Mouse (Mus musculus) thymus, adult 18-20 months (tissue): ENCODE measurements around the gene Sytl3.
A peak's percentile ranks its signal among the peaks of the same experiment; 100 is the strongest.
"Not testable (repeated sequence)": the region's sequence is repeated elsewhere in the genome, so short reads cannot be mapped to it uniquely, and the experiment has no call there.

Experiments
- DNase-seq, 2 experiments: peaks; one replicate each; pipeline ENCODE4 v3.0.0; 2022; ENCODE audit warnings: mixed read lengths in 2 of 2

Sytl3 gene

DNA sequence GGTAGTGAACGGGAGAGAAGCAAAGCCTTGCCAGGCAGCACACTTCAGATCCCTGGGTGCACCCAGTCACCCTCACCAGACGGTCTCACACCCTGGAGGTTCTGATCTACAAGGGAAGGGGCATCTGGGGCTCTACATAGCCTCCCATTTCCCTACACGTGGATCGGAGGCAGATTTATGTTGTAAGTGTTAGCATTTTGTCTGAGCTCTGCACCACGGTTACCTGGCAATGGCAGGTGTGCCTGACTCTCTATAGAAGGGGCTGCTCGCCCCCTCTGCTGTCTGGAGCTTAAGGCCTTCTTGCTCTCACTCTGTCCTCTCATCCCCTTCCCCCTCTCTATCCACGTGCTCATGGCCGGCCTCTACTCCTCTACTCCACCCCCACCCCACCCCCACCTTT is 37.6 kb downstream of the Sytl3 start:
- DNase-seq: not testable (repeated sequence)

DNA sequence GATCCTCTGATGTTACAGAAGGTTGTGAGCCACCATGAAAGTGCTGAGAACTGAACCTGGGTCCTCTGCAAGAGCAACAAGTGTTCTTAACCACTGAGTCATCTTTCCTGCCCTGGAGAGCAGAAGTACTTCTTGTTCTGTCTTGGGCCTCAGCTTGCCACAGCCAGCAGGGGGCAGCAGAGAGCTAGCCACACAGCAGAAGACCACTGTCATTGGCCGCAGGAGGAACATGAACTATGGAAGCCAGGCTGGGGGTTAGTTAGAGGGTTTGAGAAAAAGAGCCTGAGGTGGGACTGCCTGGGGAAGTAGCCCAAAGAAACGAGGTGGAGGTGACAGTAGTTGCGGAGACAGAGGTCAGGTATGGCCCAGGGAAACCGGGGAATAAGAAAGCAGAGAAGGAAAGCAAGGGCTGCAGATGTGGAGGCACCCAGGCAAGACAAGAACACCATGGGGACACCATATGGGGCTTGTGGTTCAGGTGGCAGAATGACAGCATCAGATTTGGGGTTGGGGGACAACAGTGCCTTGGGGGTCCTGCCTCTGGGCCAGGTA is 38.4 kb downstream of the Sytl3 start:
- DNase-seq: peak; percentile 42 to 64

DNA sequence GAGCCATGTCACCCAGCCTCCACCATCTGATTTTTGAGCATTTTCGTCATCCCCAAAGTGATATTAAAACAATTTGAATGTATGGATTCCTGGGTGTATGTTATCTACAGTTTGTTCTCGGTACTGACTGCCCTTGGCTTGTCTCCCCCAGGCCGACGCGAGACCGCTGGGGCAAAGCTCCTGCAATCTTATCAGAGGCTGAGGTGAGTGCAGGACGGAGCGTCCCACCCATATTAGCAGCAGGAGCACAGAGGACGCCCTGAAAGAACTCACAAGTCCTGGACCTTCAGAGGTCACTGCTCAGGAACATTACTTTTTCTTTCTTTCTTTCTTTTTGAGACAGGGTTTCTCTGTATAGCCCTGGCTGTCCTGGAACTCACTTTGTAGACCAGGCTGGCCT is 40.6 kb downstream of the Sytl3 start:
- DNase-seq: not testable (repeated sequence)

DNA sequence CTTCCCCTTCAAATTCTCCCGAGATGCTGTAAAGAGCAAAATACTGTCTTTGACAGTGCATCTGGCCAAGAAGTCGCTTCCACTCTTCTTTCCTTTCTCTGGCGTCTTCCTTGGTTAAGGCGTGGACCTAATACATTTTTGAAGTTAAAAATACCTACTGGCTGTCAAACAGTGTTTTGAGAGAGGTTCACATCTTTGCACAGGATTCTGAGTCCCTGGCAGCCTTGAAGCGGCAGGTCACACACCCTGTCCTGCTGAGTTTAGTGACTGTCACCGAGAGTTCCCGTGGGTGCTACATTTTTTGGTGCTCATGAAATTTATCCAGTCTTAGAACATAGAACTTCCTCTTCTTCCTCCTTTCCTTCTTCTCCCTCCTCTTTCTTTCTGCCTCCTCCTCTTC is 41.2 kb downstream of the Sytl3 start:
- not testable (repeated sequence) for DNase-seq

DNA sequence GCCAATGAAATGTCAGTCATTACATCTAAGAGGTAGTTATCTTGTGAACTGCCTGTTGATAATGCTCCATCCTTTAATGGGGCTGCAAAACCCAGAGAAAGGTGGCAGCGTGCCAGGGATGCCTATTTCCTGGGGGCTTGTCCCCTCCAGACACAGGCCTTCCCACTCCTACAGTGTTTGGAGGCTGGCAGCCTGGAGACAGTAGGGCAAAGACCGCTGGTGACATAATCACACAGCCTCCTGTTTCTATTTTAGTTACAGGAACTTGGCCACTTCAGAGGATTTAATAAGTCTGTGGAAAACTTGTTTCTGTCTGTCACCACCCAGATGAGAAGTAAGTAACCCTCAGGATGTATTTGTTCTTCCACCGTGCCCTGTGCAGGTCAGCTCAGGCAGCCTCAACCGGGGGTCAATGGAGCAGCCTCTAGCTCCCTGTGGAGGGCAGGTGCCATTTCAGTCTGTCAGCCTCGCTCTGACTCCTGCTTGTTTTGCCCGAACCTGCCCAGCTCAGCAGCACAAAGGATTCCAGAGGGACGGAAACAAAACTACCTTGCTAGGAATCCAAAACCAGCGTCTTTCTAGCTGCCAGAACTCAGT is 43.8 kb downstream of the Sytl3 start:
- not testable (repeated sequence) for DNase-seq

DNA sequence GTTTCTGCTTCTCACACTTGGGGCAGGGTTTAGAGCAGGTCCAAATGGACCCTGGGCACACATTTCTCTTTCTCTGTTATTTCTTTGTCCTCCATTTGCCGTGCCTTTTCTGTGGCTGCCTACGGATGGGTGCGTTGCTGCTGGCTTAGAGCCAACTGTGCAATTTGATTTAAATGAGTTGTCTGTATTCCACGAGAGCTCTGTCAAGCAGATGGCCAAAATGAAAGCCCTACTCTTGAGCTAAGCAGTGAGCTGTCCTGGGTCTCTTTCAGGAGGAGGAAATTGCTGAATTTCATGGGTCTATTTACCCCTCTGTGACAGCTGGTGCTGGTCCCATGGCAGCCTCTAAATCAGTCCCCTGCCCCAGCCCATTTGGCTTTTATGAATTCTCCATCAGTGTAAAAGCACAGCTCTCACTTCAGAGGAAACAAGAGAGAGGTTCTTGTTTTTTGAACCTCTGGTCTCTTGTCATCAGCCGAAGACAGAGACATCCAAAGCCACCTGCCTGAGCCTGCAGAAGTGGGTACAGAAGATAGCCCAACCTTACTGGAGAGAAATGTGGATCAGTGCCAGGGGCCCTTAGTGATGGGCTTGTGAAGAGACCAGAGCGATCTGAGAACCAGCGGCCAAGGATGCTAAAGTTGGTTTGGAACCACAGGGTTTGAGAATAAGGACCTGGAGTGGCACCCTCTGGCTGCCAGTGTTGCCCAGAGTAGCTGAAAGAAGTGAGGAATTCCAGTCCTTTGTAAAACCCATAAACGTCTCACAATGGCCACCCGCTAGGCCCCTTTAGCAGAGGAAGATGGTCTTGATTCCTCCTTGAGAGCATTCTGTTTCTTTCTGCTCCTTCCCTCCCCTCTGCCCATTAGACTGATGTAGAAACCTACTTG is 44.7 kb downstream of the Sytl3 start:
- DNase-seq: not testable (repeated sequence)

DNA sequence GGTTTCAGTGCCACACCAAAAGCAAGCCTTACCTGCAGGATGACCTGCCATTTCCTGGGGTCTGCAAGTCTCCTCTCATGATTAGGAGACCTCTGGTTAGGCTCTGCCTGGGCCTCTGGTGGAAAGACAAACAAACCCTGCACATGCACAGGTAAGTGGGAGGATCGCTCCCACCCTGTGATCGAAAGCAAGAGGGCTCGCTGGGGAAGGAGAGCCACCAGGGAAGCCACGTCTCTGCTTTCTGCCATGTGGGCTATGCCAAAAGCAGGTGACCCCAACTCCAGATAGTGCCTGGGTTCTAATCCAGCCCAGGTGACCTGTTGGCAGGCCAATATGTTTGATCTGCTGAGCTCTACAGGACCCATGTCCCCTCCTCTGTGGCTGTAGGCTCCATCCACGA is 47.6 kb downstream of the Sytl3 start:
- DNase-seq: not testable (repeated sequence)

DNA sequence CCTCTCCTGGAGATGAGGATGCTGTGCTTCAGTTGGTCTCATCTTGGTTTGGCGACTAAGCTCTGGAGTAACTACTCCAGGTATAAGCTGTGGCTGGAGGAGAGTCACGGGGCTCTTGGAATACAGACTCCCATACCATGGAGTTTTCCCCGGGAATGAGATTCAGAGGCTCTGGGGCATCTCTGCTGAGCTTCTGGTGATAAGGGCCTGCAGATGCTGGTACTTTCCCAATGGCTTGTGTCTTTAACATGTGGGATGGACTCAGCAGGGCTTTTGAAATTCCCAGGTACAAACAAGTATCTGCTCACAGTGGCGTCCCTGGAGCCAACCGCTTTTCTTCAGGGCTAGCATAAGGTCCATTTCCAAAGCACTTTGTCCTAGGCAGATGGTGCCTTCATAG is 48.5 kb downstream of the Sytl3 start:
- not testable (repeated sequence) for DNase-seq

DNA sequence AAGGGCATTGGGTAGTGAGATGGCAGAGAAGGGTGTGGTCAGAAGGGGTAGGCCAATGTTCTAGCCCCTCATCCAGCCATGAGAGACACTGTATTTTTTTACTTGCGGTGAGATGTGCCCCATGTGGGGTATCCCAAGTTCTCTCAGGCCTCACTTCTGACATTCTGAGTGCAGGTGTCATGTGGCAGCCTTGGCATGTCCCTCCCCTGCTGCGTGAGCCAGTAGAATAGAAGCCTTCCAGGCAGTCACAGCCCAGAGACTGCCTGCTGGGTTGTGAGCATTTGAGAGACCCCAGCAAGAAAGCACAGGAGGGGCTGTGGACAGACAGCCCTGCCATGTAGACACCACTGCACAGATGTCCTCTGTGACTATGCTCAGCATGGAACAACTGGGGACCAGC is 49.3 kb downstream of the Sytl3 start:
- not testable (repeated sequence) for DNase-seq

DNA sequence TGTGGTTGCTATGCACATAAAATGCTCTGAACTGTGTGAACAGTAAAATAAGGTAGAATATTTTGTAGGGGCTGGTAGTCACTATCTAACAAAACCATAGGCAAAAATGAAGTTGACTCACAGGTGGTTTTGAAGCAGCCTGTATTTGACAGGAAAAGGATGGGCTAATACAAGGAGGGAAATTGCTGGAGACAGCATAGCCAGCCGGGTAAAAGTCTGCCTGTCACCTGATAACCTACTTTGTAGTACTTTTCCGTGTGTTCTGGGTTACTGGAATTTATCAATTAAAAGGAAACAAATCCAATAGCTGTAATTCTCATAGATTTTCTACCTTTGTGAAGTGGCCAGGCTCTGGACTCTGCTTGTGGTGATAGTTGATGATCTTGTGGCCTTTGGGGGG is 54.6 kb downstream of the Sytl3 start:
- DNase-seq: not testable (repeated sequence)

DNA sequence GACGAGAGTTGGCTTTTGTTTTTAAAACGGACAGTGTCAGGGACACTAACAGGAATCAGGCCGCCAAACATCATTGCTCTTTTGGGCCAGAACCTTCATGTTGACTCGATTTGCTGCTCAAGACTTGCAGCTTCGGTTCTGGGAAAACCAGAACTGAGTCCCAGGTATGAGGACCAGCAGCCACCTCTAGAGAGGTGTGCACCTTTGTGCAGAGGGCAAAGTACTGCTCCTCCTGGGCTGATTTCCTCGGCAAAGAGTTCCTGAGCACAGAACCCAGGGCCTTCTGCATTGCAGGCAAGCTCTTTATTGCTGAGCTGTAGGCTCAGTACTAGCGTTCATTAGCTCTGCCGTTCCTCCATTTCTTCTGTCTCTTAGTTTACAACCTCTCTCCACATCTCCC is 55.1 kb downstream of the Sytl3 start:
- not testable (repeated sequence) for DNase-seq

DNA sequence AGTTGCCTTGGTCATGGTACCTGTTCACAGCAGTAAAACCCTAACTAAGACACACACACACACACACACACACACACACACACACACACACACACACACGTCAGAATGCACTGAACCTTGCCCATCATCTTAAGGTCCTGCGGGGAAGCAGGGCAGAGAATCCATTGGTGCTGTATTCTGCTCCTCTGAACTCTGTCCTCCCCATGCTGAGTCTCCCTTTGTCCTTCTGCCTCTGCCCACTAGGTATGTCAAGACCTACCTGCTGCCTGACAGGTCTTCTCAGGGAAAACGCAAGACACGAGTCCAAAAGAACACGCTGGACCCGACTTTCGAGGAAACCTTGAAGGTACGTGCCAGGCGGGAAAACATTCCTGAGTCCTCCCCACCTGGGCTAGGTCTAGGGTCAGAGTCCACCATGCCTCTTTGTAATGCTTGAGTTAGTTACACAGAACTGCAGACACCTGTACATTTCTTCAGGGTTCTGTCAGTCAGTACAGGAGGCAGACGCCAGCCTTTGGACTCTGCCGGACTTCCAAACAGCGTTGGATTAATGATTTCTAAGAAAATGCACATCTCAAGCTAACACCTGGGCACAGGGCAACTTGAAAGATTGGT is 69.2 kb downstream of the Sytl3 start:
- no peak for DNase-seq

DNA sequence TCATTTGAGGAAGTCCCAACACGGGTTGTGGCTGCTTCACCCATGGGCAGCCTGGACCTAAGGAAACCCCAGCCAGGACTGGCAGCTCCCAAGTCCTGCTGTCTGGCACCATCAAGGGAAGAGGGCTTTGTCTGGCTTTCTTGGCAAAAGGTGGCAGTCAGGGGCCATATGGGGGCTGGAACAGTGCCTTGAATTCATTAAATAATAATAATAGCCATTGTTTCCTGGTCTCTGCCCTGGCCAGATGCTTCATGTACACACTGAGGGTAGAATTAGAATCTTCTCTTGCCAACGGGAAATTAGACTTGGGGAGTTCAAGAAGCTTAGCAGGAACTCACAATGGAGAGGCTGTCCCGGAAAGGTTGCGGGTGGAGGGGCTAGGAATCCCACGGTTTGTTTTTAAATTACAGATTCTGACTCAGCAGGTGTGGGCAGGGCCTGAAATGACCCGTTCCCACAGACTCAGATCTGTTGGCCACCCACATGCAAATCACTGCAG is 70.4 kb downstream of the Sytl3 start:
- no peak for DNase-seq

DNA sequence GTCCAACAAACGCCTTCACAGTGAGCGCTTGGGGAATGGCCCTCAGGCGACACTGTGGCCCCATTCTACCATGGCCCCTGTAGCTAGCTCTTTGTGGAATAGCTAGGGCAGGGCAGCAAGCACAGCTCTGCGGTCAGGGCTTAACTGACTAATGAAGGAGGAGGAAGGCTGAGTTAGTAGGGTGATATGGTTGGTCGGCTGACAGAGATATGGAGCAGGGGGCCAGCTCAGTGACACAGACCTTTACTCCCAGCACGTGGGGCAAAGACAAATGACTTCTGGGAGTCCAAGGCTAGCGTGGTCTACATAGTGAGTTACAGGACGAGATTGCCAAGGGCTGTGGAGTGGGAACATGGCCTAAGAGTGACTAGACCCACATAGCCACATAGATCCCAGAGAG is 72.2 kb downstream of the Sytl3 start:
- DNase-seq: no peak

DNA sequence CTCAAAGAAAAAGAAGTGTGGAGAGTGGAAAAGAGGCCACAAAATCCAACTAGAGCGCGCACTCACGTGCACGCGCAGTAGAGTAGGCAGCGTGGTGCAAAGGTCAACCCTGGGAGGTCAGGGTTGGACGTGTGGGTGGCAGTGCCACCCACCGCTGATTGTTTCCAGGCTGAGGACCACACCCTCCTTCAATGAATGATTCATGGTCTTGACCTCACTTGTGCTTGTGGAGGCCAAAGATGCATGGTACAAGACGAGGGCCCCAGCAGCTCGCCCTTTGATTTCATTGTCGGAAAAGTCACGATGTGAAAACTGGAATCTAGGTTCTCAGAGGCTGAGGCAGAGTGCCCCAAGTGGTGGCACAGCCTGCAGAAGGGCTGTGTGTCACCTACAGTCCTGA is 72.7 kb downstream of the Sytl3 start:
- no peak for DNase-seq

DNA sequence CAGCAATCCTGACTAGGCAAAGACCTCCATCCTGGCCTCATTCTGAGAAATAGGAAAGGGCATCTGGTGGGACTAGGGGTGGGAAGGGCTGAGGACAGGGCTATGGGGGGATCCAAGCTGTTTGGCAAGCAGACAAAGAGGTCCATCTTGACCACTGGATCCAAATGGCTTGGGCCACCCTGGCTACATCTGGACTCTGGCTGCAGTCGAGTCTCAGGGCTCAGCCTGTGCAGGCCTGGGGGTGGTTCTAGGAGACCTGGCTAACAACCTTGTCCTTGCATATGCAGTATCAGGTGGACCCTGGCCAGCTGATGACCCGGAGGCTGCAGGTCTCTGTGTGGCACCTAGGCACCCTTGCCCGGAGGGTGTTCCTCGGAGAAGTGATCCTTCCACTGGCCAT is 73.8 kb downstream of the Sytl3 start:
- DNase-seq: no peak

DNA sequence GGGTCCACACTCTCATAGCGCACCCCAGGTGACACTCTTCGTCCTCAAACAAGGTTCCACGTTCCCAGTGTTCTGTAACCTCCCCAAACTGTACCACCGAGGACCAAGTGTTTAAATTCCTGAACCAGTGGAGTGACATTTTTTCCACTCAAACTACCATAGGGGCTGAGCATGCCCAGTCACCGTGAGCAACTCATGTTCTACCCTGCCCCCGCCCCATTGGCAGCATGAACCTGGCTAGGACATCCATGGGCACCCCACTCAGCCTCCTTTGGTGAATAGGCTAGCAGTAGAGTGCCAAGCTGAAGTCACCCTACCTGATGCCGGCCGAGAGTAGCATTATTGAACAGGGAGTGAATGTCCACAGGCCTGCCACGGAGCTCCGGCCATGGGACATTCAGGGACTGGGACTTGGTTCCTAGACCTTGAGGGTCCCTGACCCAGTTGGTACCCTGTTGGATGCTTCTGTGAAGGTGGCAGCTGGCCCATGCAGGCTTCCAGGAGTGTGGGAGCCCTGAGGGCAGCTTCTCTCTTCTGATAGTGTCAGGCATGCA is 74.5 kb downstream of the Sytl3 start:
- DNase-seq: no peak

DNA sequence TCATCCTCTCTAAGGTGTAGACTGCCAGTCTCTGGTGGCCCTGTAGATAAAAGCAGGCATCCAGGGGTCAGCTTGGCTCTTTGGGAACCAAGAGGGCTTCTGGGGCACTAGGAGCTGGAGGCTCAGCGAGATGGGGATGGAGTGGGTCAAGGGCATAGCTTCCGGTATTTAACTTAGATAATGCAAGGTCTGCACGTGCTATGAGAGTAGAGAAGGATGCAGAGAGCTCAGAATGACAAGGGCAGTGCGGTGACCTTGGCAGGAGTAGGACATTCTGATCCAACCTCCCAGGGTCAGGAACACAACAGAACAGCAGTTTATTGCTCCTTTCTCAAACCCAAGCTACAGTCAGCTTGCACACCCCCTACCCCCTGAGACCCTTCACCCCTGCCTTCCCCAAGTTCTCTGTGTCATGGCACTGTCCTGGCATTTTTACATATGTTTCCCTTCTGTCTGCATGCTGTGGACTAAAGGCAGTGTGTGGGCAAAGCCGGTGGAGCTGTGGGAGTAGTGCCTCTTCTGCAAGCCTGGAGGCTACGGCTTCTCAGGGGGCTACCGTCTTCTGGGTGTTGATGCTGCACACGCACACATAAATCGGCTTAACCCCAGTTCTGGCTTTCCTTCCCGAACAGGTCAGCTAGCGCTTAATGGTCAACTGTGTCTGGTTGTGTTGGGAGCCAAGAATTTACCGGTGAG is 76.0 kb downstream of the Sytl3 start:
- DNase-seq: no peak

DNA sequence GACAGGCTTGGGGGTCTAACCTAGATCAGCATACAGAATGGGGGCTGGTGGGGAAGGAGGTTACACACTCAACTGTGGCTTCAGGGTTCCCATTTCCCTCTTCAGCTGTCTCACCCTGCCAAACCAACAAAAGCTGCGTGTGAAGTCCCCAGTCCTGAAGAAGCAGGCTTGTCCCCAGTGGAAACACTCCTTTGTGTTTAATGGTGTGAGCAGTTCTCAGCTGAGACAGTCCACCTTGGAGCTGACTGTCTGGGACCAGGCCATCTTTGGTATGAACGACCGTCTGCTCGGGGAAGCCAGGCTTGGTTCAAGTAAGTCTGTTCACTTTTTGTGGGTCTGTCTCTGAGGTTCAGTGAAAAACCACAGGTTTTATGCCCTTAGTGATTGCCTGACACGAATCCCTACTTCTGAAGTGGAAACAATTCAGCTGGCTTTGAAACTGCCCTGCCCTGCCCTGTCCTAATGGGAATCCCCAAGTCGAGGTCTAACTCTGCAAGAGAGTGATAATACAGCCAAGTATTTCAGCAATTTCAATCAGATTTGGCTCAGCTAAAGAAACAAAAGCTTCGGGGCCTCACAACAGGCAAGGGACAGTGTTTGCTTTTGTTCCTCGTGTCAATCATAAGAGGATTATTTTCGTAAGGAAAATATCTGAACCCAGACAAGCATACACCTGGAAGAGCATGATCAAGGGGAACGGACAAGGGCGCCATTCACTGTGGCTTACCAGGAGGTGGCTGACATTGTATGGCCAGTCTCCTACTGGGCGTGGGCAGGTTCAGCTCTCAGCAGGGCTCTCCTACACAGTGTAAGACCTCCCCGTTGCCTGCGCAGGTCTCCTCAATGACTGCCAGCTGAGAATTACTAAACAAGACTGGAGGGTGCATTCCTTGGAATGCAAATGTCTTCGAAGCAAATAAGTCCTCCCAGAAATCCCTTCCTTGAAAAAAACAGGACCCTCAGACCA is 77.7 kb downstream of the Sytl3 start:
- no peak for DNase-seq

DNA sequence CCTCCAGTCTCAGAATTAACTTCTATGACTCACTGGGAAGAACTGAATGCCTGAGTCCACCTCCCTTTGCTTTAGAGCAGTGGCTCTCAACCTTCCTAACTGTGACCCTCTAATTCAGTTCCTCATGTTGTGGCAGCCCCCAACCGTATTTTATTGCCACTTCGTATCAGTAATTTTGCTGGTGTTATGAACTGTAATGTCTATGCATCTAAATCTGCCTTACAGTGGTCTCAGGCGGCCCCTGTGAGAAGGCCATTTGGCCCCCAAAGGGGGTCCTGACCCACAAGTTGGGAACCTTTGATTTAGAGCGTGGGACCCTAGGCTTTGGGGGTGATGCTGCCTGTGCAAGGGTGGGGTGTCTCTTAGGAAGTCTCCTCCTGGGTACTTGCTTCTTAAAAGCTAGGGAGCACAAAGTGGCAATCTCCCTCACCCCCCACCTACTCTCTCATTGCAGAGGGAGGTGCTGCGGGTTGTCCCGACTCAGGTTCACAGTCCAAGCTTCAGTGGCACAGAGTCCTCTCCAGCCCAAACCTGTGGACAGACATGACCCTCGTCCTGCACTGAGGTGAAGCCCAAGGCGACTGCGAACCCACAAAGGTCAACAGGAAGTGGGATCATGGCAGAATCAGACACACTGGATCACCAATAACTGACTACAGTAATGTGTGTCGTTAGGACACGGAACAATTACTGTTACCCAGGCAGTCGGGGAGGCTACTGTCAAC is 78.5 kb downstream of the Sytl3 start:
- no peak for DNase-seq

DNA sequence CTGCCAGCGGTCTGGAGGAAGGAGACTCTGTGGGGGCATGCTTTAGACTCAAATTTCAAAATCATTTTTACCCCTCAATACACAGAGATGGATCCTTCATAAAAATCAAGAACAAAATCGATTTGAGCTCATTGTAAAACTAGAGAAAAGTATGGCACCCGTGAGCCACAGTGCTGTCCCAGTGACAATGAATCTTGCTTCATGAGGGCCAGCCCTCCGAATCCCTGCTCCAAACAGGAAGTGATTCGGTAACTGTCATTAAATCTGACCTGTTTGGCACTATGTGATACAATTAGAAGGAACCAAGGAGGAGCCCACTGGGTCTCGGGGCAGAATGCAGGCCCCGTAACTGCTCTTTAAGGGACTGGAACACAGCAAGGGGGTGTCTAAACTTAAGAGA is 79.9 kb downstream of the Sytl3 start:
- no peak for DNase-seq
